Mouse (Mus musculus) kidney, embryonic 14.5 days (tissue): ENCODE data around the gene Trim59. TPM values are rescaled to one million over a fixed set of nuclear protein-coding genes. Genes with fewer than 3 reads are reported as not detected.

Source experiments
- ATAC-seq: fragments of 200-750 bp; cut with Nextera tagmentation; 2 replicates; pipeline ENCODE4 v1.8.0; 2017; ENCODE audit warnings: moderate number of reproducible peaks, mild to moderate bottlenecking, moderate TSS enrichment, moderate library complexity; ENCODE audit not compliant: low FRiP score, low TSS enrichment
- H3K27ac ChIP-seq: fragments of 300-500 bp; sonication (generic); 2 replicates; pipeline ENCODE4 v1.5.1; 2014; ENCODE audit warnings: low read depth, mild to moderate bottlenecking, low read length, moderate library complexity, mixed read lengths
- H3K27me3 ChIP-seq: fragments of 300-500 bp; sonication (generic); 2 replicates; pipeline ENCODE4 v1.6.1; 2014; ENCODE audit warnings: mild to moderate bottlenecking, low read length; ENCODE audit not compliant: control insufficient read depth, insufficient read depth
- H3K36me3 ChIP-seq: fragments of 300-500 bp; sonication (generic); 2 replicates; pipeline ENCODE4 v1.6.1; 2014; ENCODE audit warnings: low read length, mixed read lengths; ENCODE audit not compliant: control insufficient read depth, insufficient read depth
- H3K4me1 ChIP-seq: fragments of 300-500 bp; sonication (generic); 2 replicates; pipeline ENCODE4 v1.6.1; 2014; ENCODE audit warnings: low read length, mixed read lengths; ENCODE audit not compliant: control insufficient read depth, insufficient read depth
- H3K4me2 ChIP-seq: fragments of 300-500 bp; sonication (generic); replicated peaks from 2 replicates; pipeline ENCODE4 v1.6.1; 2014; ENCODE audit warnings: low read depth, mild to moderate bottlenecking, low read length
- H3K4me3 ChIP-seq: fragments of 300-500 bp; sonication (generic); 2 replicates; pipeline ENCODE4 v1.5.1; 2014; ENCODE audit warnings: mild to moderate bottlenecking, low read length
- H3K9ac ChIP-seq: fragments of 300-500 bp; sonication (generic); 2 replicates; pipeline ENCODE4 v1.6.1; 2014; ENCODE audit warnings: low read depth, mild to moderate bottlenecking, low read length, moderate library complexity
- H3K9me3 ChIP-seq: fragments of 300-500 bp; sonication (generic); 2 replicates; pipeline ENCODE4 v1.6.1; 2016; ENCODE audit warnings: low read length; ENCODE audit not compliant: control insufficient read depth
- WGBS: fragments of 180-500 bp; shearing (Covaris S2); extraction: QIAGEN DNeasy Blood & Tissue Kit; methylation state at CpG from one replicate; pipeline ENCODE4 v1.1.7; 2014; 5-methylcytosine and 5-hydroxymethylcytosine counted together
- polyA plus RNA-seq: library from polyadenylated mRNA; unstranded; fragments of >200 nt; fragmentation: Nextera tagmentation; extraction: Ambion mirVana; gene quantifications from 2 replicates; pipeline ENCODE4 v1.2.1, GENCODE M21; 2014

Gene Trim59
- polyA plus RNA-seq, 1 experiment from 2014 or later, result 164 TPM

DNA sequence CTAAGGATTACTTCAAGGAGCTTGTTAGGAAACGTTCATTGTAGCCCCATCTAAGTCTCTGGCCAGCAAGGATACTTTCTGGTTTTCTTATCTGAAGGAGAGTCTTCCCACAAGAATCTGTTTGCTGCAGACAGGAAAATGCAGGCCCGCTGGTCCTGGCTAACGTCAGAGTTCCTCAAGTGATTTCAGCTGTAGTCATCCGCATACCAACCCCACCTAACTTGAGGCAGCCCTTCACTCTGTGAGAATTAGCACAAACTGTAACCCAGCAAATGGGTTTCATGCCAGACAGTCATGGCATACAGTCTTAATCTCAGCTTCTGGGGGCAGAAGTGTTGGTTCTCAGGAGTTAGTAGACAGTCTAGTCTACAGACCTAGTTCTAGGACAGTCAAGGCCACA, 2.0 kb upstream of the Trim59 start:
- Histone ChIP-seq H3K4me3 (no peak overlapping the region), H3K4me2 (no peak overlapping the region), H3K9ac (no peak overlapping the region), H3K27ac (no peak overlapping the region), H3K4me1 (peaks cover 6% of the 10 kb centered on the region; the same call in 1 of the 2 replicates), H3K27me3 (no peaks in the 10 kb centered on the region), H3K9me3 (no peaks in the 10 kb centered on the region), H3K36me3 (peaks cover 3% of the 10 kb centered on the region; the same call in 1 of the 2 replicates)
- 69% methylated on average over 4 of the region's 4 CpGs for WGBS
- no peak for ATAC-seq

DNA sequence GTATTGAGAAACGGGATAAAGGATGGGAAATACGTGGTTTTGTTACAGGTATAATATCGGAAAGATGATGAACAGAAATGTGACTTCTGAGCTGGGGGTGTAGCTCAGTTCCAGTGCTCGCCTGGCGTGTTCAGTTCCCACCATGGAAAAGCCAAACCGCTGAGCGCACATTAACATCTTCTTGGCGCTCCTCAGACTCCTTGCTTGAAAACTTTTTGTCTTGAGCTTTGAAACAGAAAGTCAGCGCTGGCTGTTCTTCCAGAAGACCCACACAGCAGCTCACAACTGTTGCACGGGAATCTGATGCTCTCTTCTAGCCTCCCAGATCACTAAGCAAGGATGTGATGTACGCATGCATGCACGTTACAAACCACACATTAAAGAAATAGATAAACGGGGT, 1.2 kb upstream of the Trim59 start:
- ATAC-seq, result no peak
- Histone ChIP-seq H3K9ac (peak overlapping the region; percentile 98), H3K4me3 (peak overlapping the region; percentile 91), H3K4me2 (peak overlapping the region; percentile 85), H3K4me1 (peaks cover 6% of the 10 kb centered on the region; the same call in 1 of the 2 replicates), H3K27me3 (no peaks in the 10 kb centered on the region), H3K36me3 (peaks cover 10% of the 10 kb centered on the region; the same call in 1 of the 2 replicates), H3K9me3 (no peaks in the 10 kb centered on the region), H3K27ac (peak overlapping the region; percentile 97; the same call in 1 of the 2 replicates)
- 23% methylated on average over 13 of the region's 13 CpGs for WGBS

DNA sequence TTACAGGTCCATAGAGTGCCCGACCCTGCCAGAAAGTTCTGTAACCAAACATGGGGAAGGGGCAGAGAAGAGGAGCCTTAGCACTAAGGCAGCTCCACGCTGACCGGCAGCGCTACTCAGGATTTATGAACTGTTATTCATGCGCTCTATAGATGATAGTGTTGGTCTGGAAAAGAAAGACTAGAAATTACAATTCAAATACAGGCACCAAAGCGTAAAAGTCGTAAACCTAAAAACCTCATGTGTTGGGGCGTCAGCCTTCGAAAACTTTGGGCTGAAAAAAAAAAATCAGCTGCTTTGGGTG, 797 bp upstream of the Trim59 start:
- peaks cover 6% of the 10 kb centered on the region; the same call in 1 of the 2 replicates for H3K4me1 ChIP-seq
- ATAC-seq, result no peak; the same call in 1 of the 2 replicates
- H3K4me2 ChIP-seq, result peak overlapping the region; percentile 85

DNA sequence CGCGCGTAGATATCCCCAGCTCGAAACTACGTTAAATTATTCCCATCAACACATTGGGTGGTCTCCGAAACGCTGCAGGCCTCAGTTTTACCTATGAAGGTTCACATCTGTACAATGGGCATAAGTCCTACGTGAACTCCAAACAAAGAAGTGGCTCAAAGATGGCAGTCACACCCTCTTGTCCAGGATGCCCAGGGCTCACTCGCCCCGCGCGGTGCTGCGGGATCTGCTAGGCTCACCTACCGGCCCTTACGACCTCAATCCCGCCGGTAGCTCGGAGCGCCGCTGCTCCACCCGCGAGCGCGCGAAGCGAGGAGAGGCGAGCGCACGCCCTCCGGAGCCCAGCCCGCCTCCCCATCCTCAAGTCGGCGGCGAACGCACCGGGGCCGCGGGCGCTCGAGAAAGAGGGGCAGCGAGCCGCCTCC, 376 bp downstream of the Trim59 start:
- Histone ChIP-seq H3K27me3 (no peaks in the 10 kb centered on the region), H3K4me2 (peak overlapping the region; percentile 51), H3K4me1 (peaks cover 6% of the 10 kb centered on the region; the same call in 1 of the 2 replicates), H3K9ac (peak overlapping the region; percentile 98), H3K9me3 (no peaks in the 10 kb centered on the region), H3K4me3 (peak overlapping the region; percentile 91), H3K36me3 (peaks cover 13% of the 10 kb centered on the region; the same call in 1 of the 2 replicates), H3K27ac (peak overlapping the region; percentile 97)
- under 1% methylated on average over 38 of the region's 42 CpGs for WGBS
- ATAC-seq, result peak; percentile 67

More for the DNA sequence above, 797 bp upstream of the Trim59 start:
- peak overlapping the region; percentile 97 for H3K27ac ChIP-seq
- H3K9me3 ChIP-seq, result no peaks in the 10 kb centered on the region
- H3K27me3 ChIP-seq, result no peaks in the 10 kb centered on the region
- peak overlapping the region; percentile 98 for H3K9ac ChIP-seq
- H3K36me3 ChIP-seq, result peaks cover 13% of the 10 kb centered on the region; the same call in 1 of the 2 replicates
- 4% methylated on average over 9 of the region's 9 CpGs for WGBS
- H3K4me3 ChIP-seq, result peak overlapping the region; percentile 91

DNA sequence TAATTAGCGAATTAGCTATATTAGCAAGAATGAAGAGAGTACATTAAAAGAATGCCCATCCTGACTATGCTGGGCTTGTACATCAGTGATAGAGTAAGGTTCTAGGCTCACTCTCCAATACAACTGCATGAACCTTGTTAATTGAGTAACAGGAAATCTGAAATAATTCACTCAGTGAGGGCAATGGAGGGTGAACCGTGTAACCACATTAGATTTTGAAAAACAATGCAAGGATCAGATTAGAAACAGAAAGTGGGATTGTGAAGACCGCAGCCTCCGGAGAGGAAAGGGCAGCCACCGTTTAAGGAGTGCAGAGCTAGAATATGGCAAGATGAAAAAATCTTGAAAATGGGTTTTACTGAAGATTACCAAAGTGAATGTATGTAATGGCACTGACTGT, 3.3 kb downstream of the Trim59 start:
- no peak for ATAC-seq
- WGBS, result 63% methylated on average over 5 of the region's 5 CpGs
- Histone ChIP-seq H3K4me3 (peak overlapping the region; percentile 26), H3K27ac (no peak overlapping the region), H3K9me3 (no peaks in the 10 kb centered on the region), H3K9ac (no peak overlapping the region), H3K4me2 (peak overlapping the region; percentile 21), H3K36me3 (peaks cover 28% of the 10 kb centered on the region), H3K27me3 (no peaks in the 10 kb centered on the region), H3K4me1 (peaks cover 6% of the 10 kb centered on the region; the same call in 1 of the 2 replicates)

DNA sequence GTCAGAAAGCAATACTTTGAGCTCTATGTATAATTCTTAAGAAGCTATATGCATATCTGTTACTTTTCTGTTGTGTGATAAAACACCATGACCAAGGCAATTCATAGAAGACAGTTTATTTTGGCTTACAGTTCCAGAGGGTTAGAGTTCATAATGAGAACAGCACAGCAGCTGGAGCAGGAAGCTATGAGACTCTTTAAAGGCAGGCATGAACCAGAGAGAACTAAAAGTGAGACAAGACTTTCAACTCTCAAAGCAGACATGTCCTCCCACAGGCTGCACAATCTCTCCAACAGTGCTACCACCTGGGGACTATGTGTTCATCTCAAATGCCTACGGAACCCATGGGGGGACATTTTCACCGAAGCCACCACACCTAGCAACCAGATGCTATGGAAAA, 4.5 kb downstream of the Trim59 start:
- Histone ChIP-seq H3K4me1 (peaks cover 6% of the 10 kb centered on the region; the same call in 1 of the 2 replicates), H3K4me3 (no peak overlapping the region; the same call in 1 of the 2 replicates), H3K9ac (no peak overlapping the region), H3K27ac (no peak overlapping the region), H3K9me3 (no peaks in the 10 kb centered on the region), H3K36me3 (peaks cover 40% of the 10 kb centered on the region), H3K4me2 (no peak overlapping the region), H3K27me3 (no peaks in the 10 kb centered on the region)
- WGBS, result 97% methylated on average over 2 of the region's 2 CpGs
- no peak for ATAC-seq

DNA sequence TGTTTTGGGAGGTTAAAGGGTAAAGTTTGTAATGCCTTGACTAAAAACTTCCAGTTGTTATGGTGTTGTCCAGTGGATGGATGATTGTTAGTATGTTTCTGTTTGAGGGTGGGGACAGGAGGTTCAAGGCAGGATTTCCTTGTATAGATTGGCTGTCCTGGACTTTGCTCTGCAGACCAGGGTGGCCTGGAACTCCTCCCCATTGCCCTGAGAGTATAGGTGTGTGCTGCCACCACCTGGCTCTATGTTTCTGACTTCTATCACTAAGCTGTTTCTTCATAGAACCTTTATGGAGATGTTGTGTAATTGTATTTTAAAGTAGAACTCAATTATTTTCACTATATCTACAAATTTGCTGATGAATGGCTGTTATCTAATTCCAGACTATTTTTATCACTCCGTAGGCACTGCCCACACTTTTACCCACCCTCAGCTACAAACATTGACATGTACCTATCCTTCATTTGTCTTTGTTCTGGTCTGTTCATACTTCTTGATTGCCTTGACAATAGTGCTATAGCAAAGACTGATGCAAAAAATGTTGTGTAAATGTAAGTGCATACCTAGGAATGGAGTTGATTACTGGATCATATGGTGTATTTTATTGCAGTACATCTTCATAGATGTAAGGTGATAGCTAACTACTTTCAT, 18.3 kb downstream of the Trim59 start:
- Histone ChIP-seq H3K27me3 (no peaks in the 10 kb centered on the region), H3K4me2 (no peak overlapping the region), H3K36me3 (peaks cover 82% of the 10 kb centered on the region), H3K9me3 (no peaks in the 10 kb centered on the region), H3K27ac (no peak overlapping the region), H3K4me1 (no peaks in the 10 kb centered on the region), H3K9ac (no peak overlapping the region), H3K4me3 (no peak overlapping the region)
- ATAC-seq, result no peak
- WGBS, result 94% methylated on average over 1 of the region's 1 CpGs

DNA sequence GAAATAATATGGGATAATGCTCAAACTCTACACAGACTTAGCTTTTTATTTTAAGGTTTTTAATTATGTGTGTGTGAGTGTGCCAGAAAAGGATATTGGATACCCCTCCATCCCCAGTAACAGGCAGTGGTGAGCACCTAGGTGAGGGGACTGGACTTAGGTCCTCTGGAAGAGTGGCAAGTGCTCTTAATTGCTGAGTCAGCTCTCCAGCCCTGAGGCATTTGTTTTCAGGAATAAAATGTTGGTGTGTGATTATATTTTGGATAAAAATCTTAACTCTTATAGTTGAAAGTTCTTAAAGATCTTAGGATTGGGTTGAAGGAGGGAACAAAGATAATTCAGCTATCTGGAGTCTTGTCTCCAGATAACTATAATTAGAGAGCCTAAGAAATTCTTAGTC, 23.8 kb downstream of the Trim59 start:
- H3K4me2 ChIP-seq, result no peak overlapping the region
- no peak overlapping the region for H3K27ac ChIP-seq
- no peak overlapping the region for H3K4me3 ChIP-seq
- no peaks in the 10 kb centered on the region for H3K27me3 ChIP-seq
- peaks cover 81% of the 10 kb centered on the region for H3K36me3 ChIP-seq
- no peak for ATAC-seq
- H3K9me3 ChIP-seq, result no peaks in the 10 kb centered on the region
- no peaks in the 10 kb centered on the region for H3K4me1 ChIP-seq
- H3K9ac ChIP-seq, result no peak overlapping the region

DNA sequence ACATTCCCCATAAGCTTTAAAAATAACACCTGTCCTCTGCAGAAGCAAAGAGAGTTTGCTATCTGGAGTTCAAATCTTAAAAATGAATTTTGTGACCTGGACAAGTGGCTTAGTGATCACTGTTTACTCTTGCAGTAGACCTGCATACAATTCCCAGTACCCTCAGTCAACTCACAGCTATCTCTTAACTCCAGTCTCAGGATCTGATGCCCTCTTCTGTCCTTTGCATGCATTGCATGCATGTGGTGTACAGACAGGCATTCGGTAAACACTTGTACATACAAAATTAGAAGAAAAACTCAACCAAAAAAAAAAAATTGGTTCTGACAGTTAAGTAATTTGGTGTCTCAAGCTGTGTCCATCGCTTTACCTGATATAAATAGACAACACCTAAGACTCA, 24.3 kb downstream of the Trim59 start:
- WGBS, result 93% methylated on average over 2 of the region's 2 CpGs
- peaks cover 77% of the 10 kb centered on the region for H3K36me3 ChIP-seq
- no peak for ATAC-seq

More for the DNA sequence above, 24.3 kb downstream of the Trim59 start:
- Histone ChIP-seq H3K9me3 (no peaks in the 10 kb centered on the region), H3K4me2 (no peak overlapping the region), H3K4me1 (no peaks in the 10 kb centered on the region), H3K4me3 (no peak overlapping the region), H3K27me3 (no peaks in the 10 kb centered on the region), H3K9ac (no peak overlapping the region), H3K27ac (no peak overlapping the region)
